Mouse (Mus musculus): ENCODE measurements at regions not wholly inside any gene's neighbourhood (a gene's known extent, or its start where the extent isn't known, plus 50 kb on each side); places are given as distances from the start of the nearest gene placed in this dataset.
A peak's percentile ranks its signal among the peaks of the same experiment; 100 is the strongest.

DNA sequence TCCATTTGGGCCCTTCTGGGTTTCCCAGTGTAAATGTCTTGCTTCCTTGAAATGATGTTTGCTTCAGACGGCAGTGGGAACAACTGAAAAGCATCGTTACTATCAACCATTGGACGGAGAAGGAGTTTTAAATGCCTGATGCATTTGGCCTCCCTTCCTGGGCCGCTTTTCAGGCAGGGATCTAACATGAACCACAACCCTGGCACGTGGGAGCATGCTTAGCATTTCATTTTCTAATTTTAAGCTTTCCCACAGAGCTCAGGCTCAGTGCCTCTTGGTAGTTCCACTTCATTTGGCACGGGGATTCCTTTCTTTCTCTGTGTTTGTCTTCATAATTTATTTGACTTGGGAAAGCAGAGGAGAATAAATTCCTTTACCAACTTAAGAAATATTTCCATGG is 406.6 kb upstream of the Nbea start:
- peak; percentile 13 for DNase-seq (ENCODE audit: low read depth)
- TF ChIP-seq CTCF (IDR thresholded peaks at IDR 0.05; ENCODE audit: borderline replicate concordance, extremely low read depth, insufficient read depth, insufficient read length): no peak
- no peak for TF ChIP-seq POLR2A (IDR thresholded peaks at IDR 0.05; ENCODE audit: borderline replicate concordance, extremely low read depth, insufficient read depth, insufficient read length, poor library complexity, severe bottlenecking)

DNA sequence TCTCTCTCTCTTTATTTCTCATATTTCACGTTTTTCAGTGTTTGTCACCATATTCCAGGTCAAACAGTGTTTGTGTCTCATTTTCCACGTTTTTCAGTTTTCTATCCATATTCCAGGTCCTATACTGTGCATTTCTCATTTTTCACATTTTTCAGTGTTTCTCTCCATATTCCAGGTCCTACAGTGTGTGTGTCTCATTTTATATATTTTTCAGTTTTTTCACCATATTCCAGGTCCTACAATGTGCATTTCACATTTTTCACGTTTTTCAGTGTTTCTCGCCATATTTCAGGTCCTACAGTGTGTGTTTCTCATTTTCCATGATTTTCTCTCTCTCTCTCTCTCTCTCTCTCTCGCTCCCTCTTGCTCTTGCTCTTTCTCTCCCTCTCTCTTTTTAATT is 391.9 kb upstream of the Nbea start:
- DNase-seq (ENCODE audit: low read depth): peak; percentile 35
- no peak for TF ChIP-seq POLR2A (IDR thresholded peaks at IDR 0.05; ENCODE audit: borderline replicate concordance, extremely low read depth, insufficient read depth, insufficient read length, poor library complexity, severe bottlenecking)
- no peak for TF ChIP-seq CTCF (IDR thresholded peaks at IDR 0.05; ENCODE audit: borderline replicate concordance, extremely low read depth, insufficient read depth, insufficient read length)

DNA sequence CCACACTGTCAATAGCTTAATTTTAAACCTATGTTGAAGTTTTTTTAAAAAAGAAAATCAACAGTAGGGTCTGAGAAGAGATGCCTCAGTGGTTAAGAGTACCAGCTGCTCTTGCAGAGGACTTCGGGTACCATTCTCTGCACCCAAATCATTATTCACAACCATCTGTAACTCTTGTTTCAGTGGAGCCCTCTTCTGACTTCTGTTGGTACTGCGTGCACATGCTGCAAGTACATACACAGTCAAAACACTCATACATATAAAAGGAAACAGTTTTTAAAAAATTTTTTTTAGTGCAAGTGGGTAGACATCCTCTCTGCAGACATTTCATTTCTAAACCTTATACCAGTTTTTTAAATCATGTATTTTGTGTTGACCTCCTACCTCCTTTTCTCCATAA is 352.7 kb upstream of the Nbea start:
- peak; percentile 12 for DNase-seq (ENCODE audit: low read depth)
- TF ChIP-seq CTCF (IDR thresholded peaks at IDR 0.05; ENCODE audit: borderline replicate concordance, extremely low read depth, insufficient read depth, insufficient read length) (peak; percentile 18; the same call in 1 of the 2 replicates), POLR2A (IDR thresholded peaks at IDR 0.05; ENCODE audit: borderline replicate concordance, extremely low read depth, insufficient read depth, insufficient read length, poor library complexity, severe bottlenecking) (no peak)

DNA sequence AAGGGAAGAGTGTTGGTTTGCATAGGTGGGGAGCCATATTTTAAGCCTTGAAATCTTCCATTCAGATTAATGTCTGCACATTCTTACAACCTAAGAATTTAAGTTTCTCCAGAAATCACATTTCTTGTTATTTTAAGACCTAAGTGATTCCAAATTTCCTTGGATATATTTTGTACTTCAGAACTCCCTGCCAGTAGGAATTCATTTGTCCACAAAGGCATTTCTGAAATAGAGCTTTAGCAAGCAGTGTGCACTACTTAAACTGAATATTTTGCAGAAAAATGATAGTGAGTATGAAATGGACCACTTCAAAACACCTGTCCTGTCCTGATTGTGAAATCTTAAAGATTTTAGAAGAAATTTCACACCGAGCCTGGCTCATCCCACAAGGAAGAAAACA is 320.9 kb upstream of the Nbea start:
- DNase-seq (ENCODE audit: low read depth): no peak
- TF ChIP-seq POLR2A (IDR thresholded peaks at IDR 0.05; ENCODE audit: borderline replicate concordance, extremely low read depth, insufficient read depth, insufficient read length, poor library complexity, severe bottlenecking): no peak
- TF ChIP-seq CTCF (IDR thresholded peaks at IDR 0.05; ENCODE audit: borderline replicate concordance, extremely low read depth, insufficient read depth, insufficient read length): no peak

DNA sequence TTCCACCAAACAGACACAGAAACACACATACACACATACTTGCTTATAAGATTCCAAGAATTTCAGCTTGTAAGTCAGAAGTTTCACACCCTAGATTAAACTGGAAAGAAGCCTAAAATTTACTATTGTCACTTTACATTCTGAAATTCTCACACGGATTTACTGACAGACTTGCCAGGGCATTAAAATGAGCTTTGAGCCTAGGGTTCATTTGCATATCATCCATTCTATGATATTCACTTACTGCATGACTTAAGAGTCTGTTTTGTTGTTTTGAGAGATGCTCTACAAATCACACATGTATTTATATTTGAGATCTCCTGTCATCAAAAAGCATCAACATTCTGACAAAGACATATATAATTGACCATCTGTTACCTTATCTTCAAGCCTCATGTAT is 315.8 kb upstream of the Nbea start:
- TF ChIP-seq POLR2A (IDR thresholded peaks at IDR 0.05; ENCODE audit: borderline replicate concordance, extremely low read depth, insufficient read depth, insufficient read length, poor library complexity, severe bottlenecking) (no peak), CTCF (IDR thresholded peaks at IDR 0.05; ENCODE audit: borderline replicate concordance, extremely low read depth, insufficient read depth, insufficient read length) (no peak)
- peak; percentile 75 for DNase-seq (ENCODE audit: low read depth)

DNA sequence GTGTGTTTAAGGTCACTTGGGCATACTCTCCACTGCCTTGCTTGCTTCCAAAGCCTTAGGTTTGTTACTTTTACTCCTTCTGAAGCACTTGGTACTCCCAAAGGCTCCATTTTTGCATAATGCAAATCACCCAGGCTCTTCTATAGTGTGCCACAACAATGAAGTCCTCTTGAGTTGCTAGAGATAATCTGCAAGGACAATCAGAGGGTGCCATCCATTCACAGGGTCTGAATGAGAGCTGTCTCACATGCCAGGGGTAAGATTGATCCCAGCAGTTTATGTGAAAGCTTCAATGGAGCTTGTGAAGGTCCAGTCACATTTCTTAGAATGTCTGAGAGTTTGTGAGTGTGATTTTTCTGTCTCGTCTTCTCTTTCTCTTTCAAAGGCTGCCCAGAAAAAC is 310.4 kb upstream of the Nbea start:
- no peak for TF ChIP-seq POLR2A (IDR thresholded peaks at IDR 0.05; ENCODE audit: borderline replicate concordance, extremely low read depth, insufficient read depth, insufficient read length, poor library complexity, severe bottlenecking)
- no peak for TF ChIP-seq CTCF (IDR thresholded peaks at IDR 0.05; ENCODE audit: borderline replicate concordance, extremely low read depth, insufficient read depth, insufficient read length)
- DNase-seq (ENCODE audit: low read depth): peak; percentile 59

DNA sequence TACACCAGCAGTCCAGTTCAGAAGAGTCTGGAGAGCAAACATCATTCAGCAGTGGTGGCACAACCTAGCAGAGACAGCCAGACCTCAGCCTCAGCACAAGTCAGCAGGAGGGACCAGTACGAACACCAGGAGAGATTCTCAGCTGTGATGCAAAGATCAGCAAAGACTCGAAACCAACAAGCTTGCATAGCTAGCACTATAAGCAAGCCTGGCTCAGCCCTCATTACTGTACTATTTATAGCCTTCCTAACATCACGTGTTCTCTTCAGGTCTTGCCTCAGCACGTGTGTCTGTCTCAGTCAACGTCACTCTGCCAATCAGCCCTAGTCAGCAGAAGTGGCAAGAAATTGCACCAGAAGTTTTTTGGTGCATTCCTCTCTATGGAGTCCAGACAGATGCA is 305.7 kb upstream of the Nbea start:
- no peak for DNase-seq (ENCODE audit: low read depth)
- TF ChIP-seq POLR2A (IDR thresholded peaks at IDR 0.05; ENCODE audit: borderline replicate concordance, extremely low read depth, insufficient read depth, insufficient read length, poor library complexity, severe bottlenecking) (no peak), CTCF (IDR thresholded peaks at IDR 0.05; ENCODE audit: borderline replicate concordance, extremely low read depth, insufficient read depth, insufficient read length) (no peak)

DNA sequence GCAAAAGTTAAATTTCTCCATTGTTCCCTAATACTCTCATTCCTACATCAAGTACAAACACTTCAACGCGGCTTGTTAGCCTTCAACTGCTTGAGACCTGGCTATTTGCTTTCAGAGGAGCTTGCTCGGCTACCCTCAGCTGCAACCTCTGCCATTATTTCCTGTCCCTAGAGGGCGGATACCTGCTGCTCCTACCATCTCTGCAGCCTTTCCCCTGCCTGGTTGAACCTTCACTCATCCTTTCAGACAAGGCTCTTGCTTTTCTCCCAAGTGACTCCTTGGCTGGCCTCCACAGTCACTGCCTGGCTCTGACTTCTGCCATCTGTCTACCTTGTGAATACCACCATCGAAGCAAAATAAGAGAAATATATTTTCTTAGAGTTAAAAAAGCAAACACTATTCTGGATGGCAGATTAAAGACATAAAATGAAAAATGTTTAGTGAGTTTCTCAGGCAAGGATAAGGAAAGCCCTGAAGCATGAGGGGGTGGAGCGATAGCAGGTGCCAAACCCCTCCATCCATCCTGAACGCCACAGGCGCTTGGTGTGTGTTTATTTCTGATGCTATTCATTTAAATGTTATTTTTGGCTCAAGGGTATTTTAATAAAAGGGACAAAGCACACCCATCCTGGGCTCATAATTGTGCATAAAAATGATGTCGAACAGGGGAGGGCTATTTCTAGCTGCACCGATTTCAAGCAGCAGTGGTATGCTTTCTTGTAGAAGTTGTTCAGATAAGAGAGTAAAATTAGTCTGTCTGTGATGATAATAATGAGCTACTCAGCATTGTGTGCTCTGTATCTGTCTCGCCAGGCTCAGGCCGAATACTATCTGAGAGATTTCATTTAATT is 302.3 kb upstream of the Nbea start:
- peak; percentile 65 for DNase-seq (ENCODE audit: low read depth)
- TF ChIP-seq POLR2A (IDR thresholded peaks at IDR 0.05; ENCODE audit: borderline replicate concordance, extremely low read depth, insufficient read depth, insufficient read length, poor library complexity, severe bottlenecking) (no peak), CTCF (IDR thresholded peaks at IDR 0.05; ENCODE audit: borderline replicate concordance, extremely low read depth, insufficient read depth, insufficient read length) (no peak)

DNA sequence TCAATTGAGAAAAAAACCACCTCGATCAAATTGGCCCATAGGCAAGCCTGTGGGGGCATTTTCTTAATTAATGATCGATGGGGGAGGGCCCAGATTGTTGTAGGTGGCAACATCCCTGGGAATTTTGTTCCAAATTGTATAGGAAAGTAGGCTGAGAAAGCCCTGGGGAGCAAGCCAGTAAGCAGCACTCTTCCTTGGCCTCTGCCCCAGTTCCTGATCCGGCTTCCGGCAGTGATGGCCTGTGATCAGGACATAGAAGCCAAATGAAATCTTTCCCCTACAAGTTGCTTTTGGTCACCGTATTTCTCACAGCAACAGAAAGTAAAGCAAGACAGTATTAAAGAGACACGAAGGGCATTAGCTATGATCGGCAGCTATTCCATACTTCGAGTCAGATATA is 300.6 kb upstream of the Nbea start:
- no peak for DNase-seq (ENCODE audit: low read depth)
- no peak for TF ChIP-seq POLR2A (IDR thresholded peaks at IDR 0.05; ENCODE audit: borderline replicate concordance, extremely low read depth, insufficient read depth, insufficient read length, poor library complexity, severe bottlenecking)
- no peak for TF ChIP-seq CTCF (IDR thresholded peaks at IDR 0.05; ENCODE audit: borderline replicate concordance, extremely low read depth, insufficient read depth, insufficient read length)

DNA sequence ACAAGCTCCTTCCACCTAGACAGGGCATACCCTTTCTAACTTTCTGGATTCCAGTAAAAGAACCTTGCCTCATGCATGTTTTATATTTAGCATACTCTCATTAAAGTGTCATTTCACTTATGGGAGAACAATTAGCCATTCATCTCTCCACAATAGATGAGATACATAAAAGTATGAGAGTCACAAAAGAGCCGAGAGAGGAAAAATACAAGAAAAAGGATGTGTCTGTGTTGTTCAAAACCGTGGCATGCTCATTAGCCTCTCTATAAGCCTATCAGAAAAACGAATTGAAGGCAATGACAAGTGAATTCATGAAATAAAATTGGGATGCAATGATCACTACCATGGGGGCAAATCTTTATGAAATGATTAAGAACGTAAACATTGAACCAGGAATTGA is 299.9 kb upstream of the Nbea start:
- no peak for TF ChIP-seq CTCF (IDR thresholded peaks at IDR 0.05; ENCODE audit: borderline replicate concordance, extremely low read depth, insufficient read depth, insufficient read length)
- TF ChIP-seq POLR2A (IDR thresholded peaks at IDR 0.05; ENCODE audit: borderline replicate concordance, extremely low read depth, insufficient read depth, insufficient read length, poor library complexity, severe bottlenecking): no peak
- no peak for DNase-seq (ENCODE audit: low read depth)

DNA sequence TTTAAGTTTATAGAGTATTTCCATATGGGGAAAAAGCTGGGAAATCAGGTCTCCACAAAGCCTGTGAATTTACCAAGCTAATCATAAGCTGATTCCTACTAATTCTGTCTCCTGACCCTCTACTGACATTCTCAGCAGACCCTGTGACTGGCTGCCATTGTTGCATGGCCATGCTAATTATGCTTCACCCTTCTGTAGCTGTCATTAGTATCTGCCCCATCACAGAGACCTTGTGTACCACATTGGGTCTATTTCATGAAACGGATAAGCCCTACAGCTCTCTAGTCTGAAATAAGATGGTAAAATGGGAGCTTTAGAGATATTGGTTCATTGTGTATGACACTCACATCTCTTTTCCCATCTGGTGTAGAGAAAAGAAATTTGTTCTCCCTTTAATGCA is 296.0 kb upstream of the Nbea start:
- TF ChIP-seq POLR2A (IDR thresholded peaks at IDR 0.05; ENCODE audit: borderline replicate concordance, extremely low read depth, insufficient read depth, insufficient read length, poor library complexity, severe bottlenecking): no peak
- TF ChIP-seq CTCF (IDR thresholded peaks at IDR 0.05; ENCODE audit: borderline replicate concordance, extremely low read depth, insufficient read depth, insufficient read length): no peak
- no peak for DNase-seq (ENCODE audit: low read depth)

DNA sequence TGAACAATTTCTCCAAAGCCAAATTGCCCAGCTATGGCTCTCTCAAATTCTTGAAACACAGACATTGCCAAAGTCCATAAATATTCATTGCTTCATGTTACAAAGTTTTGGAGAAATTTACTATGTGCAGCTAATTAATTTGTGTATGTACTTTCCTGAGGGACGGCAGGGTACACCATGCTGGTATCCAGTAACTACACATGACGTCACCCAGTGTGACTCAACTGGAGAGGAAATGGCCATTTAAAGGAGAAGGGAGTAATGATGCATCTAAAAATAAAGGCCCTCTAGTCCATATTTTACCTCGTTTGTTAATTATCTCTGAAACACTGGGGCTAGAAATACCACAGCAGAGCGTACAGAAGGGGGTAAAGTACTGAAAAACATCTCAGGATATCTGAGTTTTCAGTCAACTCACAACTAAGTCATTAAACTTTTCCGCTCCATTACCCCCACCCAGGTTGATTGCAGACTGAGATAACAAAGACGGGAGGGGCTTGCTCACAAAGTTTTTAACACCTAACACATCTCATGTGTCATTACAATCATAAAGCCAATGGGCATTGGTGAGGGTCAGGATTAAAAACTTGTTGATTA is 295.1 kb upstream of the Nbea start:
- peak; percentile 71 for DNase-seq (ENCODE audit: low read depth)
- TF ChIP-seq POLR2A (IDR thresholded peaks at IDR 0.05; ENCODE audit: borderline replicate concordance, extremely low read depth, insufficient read depth, insufficient read length, poor library complexity, severe bottlenecking) (no peak), CTCF (IDR thresholded peaks at IDR 0.05; ENCODE audit: borderline replicate concordance, extremely low read depth, insufficient read depth, insufficient read length) (no peak)
